Comparison of ENCODE assay signal across 13 mouse cellular contexts in the genomic region with DNA sequence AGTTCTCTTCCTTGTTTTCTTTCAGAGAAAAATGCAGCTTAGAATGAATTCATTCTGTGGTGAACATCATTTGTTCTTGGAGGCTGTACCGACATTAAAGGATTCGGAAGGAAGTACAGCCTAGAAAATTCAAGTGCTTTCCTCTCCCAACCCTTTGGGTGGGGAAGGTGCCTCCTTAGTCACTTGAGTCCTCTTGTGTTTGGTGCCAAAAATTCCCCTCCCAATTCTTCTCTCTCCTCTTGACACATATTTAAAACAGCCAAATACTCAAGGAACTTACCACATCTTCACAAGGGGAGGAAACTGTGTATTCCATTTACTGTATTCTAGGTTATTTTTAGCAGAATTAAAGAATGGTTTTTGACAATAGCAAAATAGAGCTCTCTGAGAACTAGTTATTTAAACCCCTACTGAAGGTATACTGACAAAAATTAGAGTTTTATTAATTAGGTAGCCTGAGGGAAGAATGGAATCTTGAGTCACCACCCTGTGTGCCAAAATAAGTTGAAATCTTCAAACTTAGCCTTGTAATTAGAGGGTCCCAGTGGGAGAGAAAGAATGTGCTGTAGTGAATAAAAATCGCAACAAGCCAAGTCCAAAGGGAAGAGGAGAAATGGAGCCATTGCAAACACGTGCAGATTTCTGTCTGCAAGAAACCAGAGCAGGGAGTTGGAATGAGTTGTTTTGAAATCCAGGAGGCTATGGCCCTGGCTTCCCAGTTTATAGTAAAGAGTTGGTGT.
DNase-seq lines count a peak whose midpoint lies in the region; ATAC-seq and TF ChIP-seq lines count a peak whose summit lies in the region.
"Had no signal": no experiment of that assay in that cellular context is flagged by ENCODE, and none has a peak within 500 bp of the region (broad histone marks: within the 10 kb centered on the region; RNA-seq: fewer than 3 reads in every experiment).

No protein-coding gene starts in this region.

- TF ChIP-seq CTCF in brain, embryonic 14.5 days (IDR thresholded peaks at IDR 0.05; ENCODE audit: borderline replicate concordance, extremely low read depth, insufficient read depth, insufficient read length): no peak

- no peaks in the 10 kb centered on the region for H3K27me3 ChIP-seq in hindbrain, embryonic 10.5 days (ENCODE audit: insufficient read depth, poor library complexity, severe bottlenecking)
- no peaks in the 10 kb centered on the region for H3K27me3 ChIP-seq in hindbrain, embryonic 14.5 days (ENCODE audit: control insufficient read depth, insufficient read depth, low read length)
- H3K27me3 ChIP-seq in forebrain, embryonic 16.5 days (replicated peaks; ENCODE audit: control insufficient read depth, insufficient read depth, low read length): no peaks in the 10 kb centered on the region
- H3K27me3 ChIP-seq: liver, embryonic 15.5 days had no signal

- H3K36me3 ChIP-seq in hindbrain, embryonic 10.5 days: no peaks in the 10 kb centered on the region
- H3K36me3 ChIP-seq in hindbrain, embryonic 14.5 days (replicated peaks; ENCODE audit: control insufficient read depth, insufficient read depth): no peaks in the 10 kb centered on the region
- no peaks in the 10 kb centered on the region for H3K36me3 ChIP-seq in forebrain, embryonic 16.5 days (ENCODE audit: control insufficient read depth, insufficient read depth)
- H3K36me3 ChIP-seq: G1E; liver, embryonic 15.5 days had no signal

- 54% methylated on average over 4 of the region's 4 CpGs for WGBS in hindbrain, embryonic 10.5 days
- WGBS in hindbrain, embryonic 14.5 days: 50% methylated on average over 4 of the region's 4 CpGs
- 13% methylated on average over 4 of the region's 4 CpGs for WGBS in forebrain, embryonic 16.5 days

- H3K4me3 ChIP-seq in hindbrain, embryonic 10.5 days: no peak overlapping the region
- H3K4me3 ChIP-seq in hindbrain, embryonic 14.5 days (replicated peaks; ENCODE audit: low read length): no peak overlapping the region
- no peak overlapping the region for H3K4me3 ChIP-seq in forebrain, embryonic 16.5 days (replicated peaks; ENCODE audit: low read length)
- H3K4me3 ChIP-seq: liver, embryonic 15.5 days; myocyte had no signal

- DNase-seq in hindbrain, embryonic 10.5 days (ENCODE audit: low spot score): peak; percentile 6
- no peak for DNase-seq in hindbrain, embryonic 14.5 days (ENCODE audit: low spot score)
- peak; percentile 78 for DNase-seq in brain, embryonic 14.5 days (ENCODE audit: low read depth)
- DNase-seq in lung, postnatal 10 days: peak; percentile 22
- no peak for DNase-seq in right cerebral cortex, adult 18-20 months
- no peak for DNase-seq in thymus, postnatal 10 days (ENCODE audit: low spot score in 2 of 2)
- DNase-seq: heart, postnatal 14 days; thymus, postnatal 14 days had no signal

- H3K9ac ChIP-seq in hindbrain, embryonic 14.5 days: no peak overlapping the region
- H3K9ac ChIP-seq in forebrain, embryonic 16.5 days (replicated peaks; ENCODE audit: low read depth, low read length): no peak overlapping the region
- H3K9ac ChIP-seq: liver, embryonic 15.5 days had no signal

- no peak overlapping the region for H3K4me2 ChIP-seq in hindbrain, embryonic 14.5 days (replicated peaks)
- H3K4me2 ChIP-seq in forebrain, embryonic 16.5 days (ENCODE audit: low read length): no peak overlapping the region
- H3K4me2 ChIP-seq: liver, embryonic 15.5 days had no signal

- no peak for TF ChIP-seq POLR2A in brain, embryonic 14.5 days (IDR thresholded peaks at IDR 0.05; ENCODE audit: borderline replicate concordance, extremely low read depth, insufficient read depth, insufficient read length, poor library complexity, severe bottlenecking)

- H3K4me1 ChIP-seq in hindbrain, embryonic 10.5 days (replicated peaks): peaks cover 7% of the 10 kb centered on the region; the same call in 1 of the 2 replicates
- H3K4me1 ChIP-seq in hindbrain, embryonic 14.5 days (replicated peaks; ENCODE audit: control insufficient read depth, insufficient read depth, low read length): no peaks in the 10 kb centered on the region; the same call in 1 of the 2 replicates
- no peaks in the 10 kb centered on the region; the same call in 1 of the 2 replicates for H3K4me1 ChIP-seq in forebrain, embryonic 16.5 days (replicated peaks; ENCODE audit: control insufficient read depth, insufficient read depth, low read length)
- H3K4me1 ChIP-seq: liver, embryonic 15.5 days had no signal

- no peak overlapping the region for H3K27ac ChIP-seq in hindbrain, embryonic 10.5 days
- no peak overlapping the region for H3K27ac ChIP-seq in hindbrain, embryonic 14.5 days
- H3K27ac ChIP-seq in forebrain, embryonic 16.5 days (ENCODE audit: low read length): no peak overlapping the region
- H3K27ac ChIP-seq: liver, embryonic 15.5 days had no signal

- H3K9me3 ChIP-seq in hindbrain, embryonic 10.5 days: no peaks in the 10 kb centered on the region
- H3K9me3 ChIP-seq in hindbrain, embryonic 14.5 days (ENCODE audit: control insufficient read depth, low read length): no peaks in the 10 kb centered on the region
- H3K9me3 ChIP-seq in forebrain, embryonic 16.5 days (ENCODE audit: control insufficient read depth, low read length): no peaks in the 10 kb centered on the region
- H3K9me3 ChIP-seq: G1E; liver, embryonic 15.5 days had no signal

- ATAC-seq in hindbrain, embryonic 14.5 days (ENCODE audit: low FRiP score): no peak
- peak; percentile 67 for ATAC-seq in forebrain, embryonic 16.5 days
- ATAC-seq in megakaryocyte, adult 5-6 weeks (ENCODE audit: poor library complexity, severe bottlenecking): no peak

Comparison
In these comparisons a context has a peak if more than half of its experiments do, and no peak if none do; other contexts are left out.
1. DNase-seq: peak in hindbrain, embryonic 10.5 days (single experiment), brain, embryonic 14.5 days (single experiment) and lung, postnatal 10 days (single experiment); none in hindbrain, embryonic 14.5 days (single experiment), right cerebral cortex, adult 18-20 months (single experiment) and thymus, postnatal 10 days (0 of 2).